Mouse (Mus musculus): ENCODE data around the gene Itsn1.

DNA sequence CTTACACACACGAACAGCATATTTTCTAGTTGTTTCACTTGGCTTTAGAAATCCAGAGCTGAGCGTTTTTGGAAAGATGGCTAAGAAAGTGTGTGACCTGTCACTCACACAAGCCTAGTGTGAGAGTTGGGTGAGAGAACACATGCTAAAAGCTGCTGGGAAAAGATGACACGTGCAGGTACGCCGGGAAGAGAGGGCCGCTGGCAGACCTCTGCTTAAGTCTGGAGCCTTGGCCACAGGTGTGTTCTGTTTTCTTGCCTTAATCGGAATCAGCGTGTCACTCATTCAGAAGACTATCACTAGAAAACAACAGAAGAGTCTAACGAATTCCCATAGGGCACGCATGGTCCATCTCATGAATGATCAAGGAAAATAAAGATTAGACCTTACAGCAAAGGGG, 50.5 kb downstream of the Itsn1 start:
- TF ChIP-seq CTCF (IDR thresholded peaks at IDR 0.05; ENCODE audit: control insufficient read depth, insufficient read depth, insufficient read length) (no peak), CEBPB (IDR thresholded peaks at IDR 0.05; ENCODE audit: low read depth) (no peak), MYOD1 (IDR thresholded peaks at IDR 0.05; ENCODE audit: control insufficient read depth, insufficient read length, low read depth) (no peak), MYOG (IDR thresholded peaks at IDR 0.05; ENCODE audit: control insufficient read depth, extremely low read depth, insufficient read length) (no peak), MAX (IDR thresholded peaks at IDR 0.05) (no peak)
